Mouse (Mus musculus) Muller cell, postnatal 12 days (primary cell): ENCODE measurements around the gene Fam81a.
A peak's percentile ranks its signal among the peaks of the same experiment; 100 is the strongest.

Source experiments
- DNase-seq: peaks from one replicate; pipeline ENCODE4 v3.0.0-alpha.2; 2015; ENCODE audit errors: inconsistent ontology term

Gene Fam81a

GRCm38 (mm10) chr9:70142460-70142859 is at the start of gene Fam81a:
Gene Fam81a (minus strand): TSS chr9:70142560.
- no peak for DNase-seq

- peak; percentile 39 for DNase-seq
Measured at GRCm38 (mm10) chr9:70182639-70183038, 40.3 kb upstream of the Fam81a start.

GRCm38 (mm10) chr9:70181719-70182118 is 39.4 kb upstream of the Fam81a start:
- DNase-seq, result peak; percentile 76

GRCm38 (mm10) chr9:70176291-70176690 is 33.9 kb upstream of the Fam81a start:
- DNase-seq, result no peak

GRCm38 (mm10) chr9:70174896-70175295 is 32.5 kb upstream of the Fam81a start:
- no peak for DNase-seq

- DNase-seq, result peak; percentile 42
Measured at GRCm38 (mm10) chr9:70174291-70174848, 32.0 kb upstream of the Fam81a start.

GRCm38 (mm10) chr9:70168973-70169372 is 26.6 kb upstream of the Fam81a start:
- DNase-seq, result no peak

GRCm38 (mm10) chr9:70160071-70160470 is 17.7 kb upstream of the Fam81a start:
- DNase-seq, result no peak

GRCm38 (mm10) chr9:70147618-70148017 is 5.3 kb upstream of the Fam81a start:
- DNase-seq, result no peak

- no peak for DNase-seq
Measured at GRCm38 (mm10) chr9:70145426-70145825, 3.1 kb upstream of the Fam81a start.

GRCm38 (mm10) chr9:70143326-70143725 is 966 bp upstream of the Fam81a start:
- DNase-seq, result no peak

GRCm38 (mm10) chr9:70141885-70142326 is 454 bp downstream of the Fam81a start:
- DNase-seq, result peak; percentile 4

GRCm38 (mm10) chr9:70140871-70141796 is 1.2 kb downstream of the Fam81a start:
- peak; percentile 59 for DNase-seq

GRCm38 (mm10) chr9:70140340-70140739 is 2.0 kb downstream of the Fam81a start:
- DNase-seq, result no peak

- no peak for DNase-seq
Measured at GRCm38 (mm10) chr9:70139331-70139885, 3.0 kb downstream of the Fam81a start.

- DNase-seq, result no peak
Measured at GRCm38 (mm10) chr9:70138511-70138910, 3.8 kb downstream of the Fam81a start.

GRCm38 (mm10) chr9:70137991-70138390 is 4.4 kb downstream of the Fam81a start:
- DNase-seq, result no peak

GRCm38 (mm10) chr9:70135186-70135585 is 7.2 kb downstream of the Fam81a start:
- no peak for DNase-seq

GRCm38 (mm10) chr9:70134716-70135115 is 7.6 kb downstream of the Fam81a start:
- no peak for DNase-seq

GRCm38 (mm10) chr9:70134215-70134614 is 8.1 kb downstream of the Fam81a start:
- no peak for DNase-seq

GRCm38 (mm10) chr9:70130786-70131185 is 11.6 kb downstream of the Fam81a start:
- no peak for DNase-seq

- DNase-seq, result peak; percentile 29
Measured at GRCm38 (mm10) chr9:70111869-70112286, 30.5 kb downstream of the Fam81a start.

GRCm38 (mm10) chr9:70110871-70111270 is 31.5 kb downstream of the Fam81a start:
- no peak for DNase-seq
